Mouse (Mus musculus) kidney, postnatal 0 days (tissue): ENCODE results near the gene 4930455H04Rik. TPM values are rescaled to one million over a fixed set of nuclear protein-coding genes. Genes with fewer than 3 reads are reported as not detected.

Source experiments
- ATAC-seq: fragments of 200-750 bp; cut with Nextera tagmentation; replicated peaks from 2 replicates; pipeline ENCODE4 v1.8.0; 2017; ENCODE audit warnings: low read depth, moderate number of reproducible peaks, moderate TSS enrichment, moderate library complexity; ENCODE audit not compliant: low FRiP score
- DNase-seq: peaks from one replicate; pipeline ENCODE4 v3.0.0-alpha.2; 2016; ENCODE audit warnings: low spot score
- H3K27ac ChIP-seq: fragments of 300-500 bp; sonication (generic); 2 replicates; pipeline ENCODE4 v1.5.1; 2014; ENCODE audit warnings: mild to moderate bottlenecking
- H3K27me3 ChIP-seq: fragments of 300-500 bp; sonication (generic); 2 replicates; pipeline ENCODE4 v1.6.1; 2014; ENCODE audit warnings: low read length, mixed read lengths; ENCODE audit not compliant: insufficient read depth
- H3K36me3 ChIP-seq: fragments of 300-500 bp; sonication (generic); 2 replicates; pipeline ENCODE4 v1.6.1; 2014; ENCODE audit warnings: low read length, mixed read lengths; ENCODE audit not compliant: insufficient read depth
- H3K4me1 ChIP-seq: fragments of 300-500 bp; sonication (generic); replicated peaks from 2 replicates; pipeline ENCODE4 v1.6.1; 2014; ENCODE audit warnings: antibody characterized with exemption, low read length, mixed read lengths; ENCODE audit not compliant: insufficient read depth
- H3K4me2 ChIP-seq: fragments of 300-500 bp; sonication (generic); 2 replicates; pipeline ENCODE4 v1.6.1; 2014; ENCODE audit warnings: mild to moderate bottlenecking, low read length, moderate library complexity, mixed read lengths
- H3K4me3 ChIP-seq: fragments of 300-500 bp; sonication (generic); replicated peaks from 2 replicates; pipeline ENCODE4 v1.5.1; 2014; ENCODE audit warnings: low read depth, low read length
- H3K9ac ChIP-seq: fragments of 300-500 bp; sonication (generic); 2 replicates; pipeline ENCODE4 v1.6.1; 2014; ENCODE audit warnings: low read depth, low read length
- H3K9me3 ChIP-seq: fragments of 300-500 bp; sonication (generic); replicated peaks from 2 replicates; pipeline ENCODE4 v1.6.1; 2016; ENCODE audit warnings: low read length, inconsistent platforms, mixed read lengths
- CTCF ChIP-seq: IDR thresholded peaks from 2 replicates; pipeline ENCODE4 v1.5.1; 2016; ENCODE audit warnings: antibody characterized with exemption, low read depth, mild to moderate bottlenecking, moderate library complexity
- WGBS: fragments of 180-500 bp; shearing (Covaris S2); extraction: QIAGEN DNeasy Blood & Tissue Kit; methylation state at CpG from one replicate; pipeline ENCODE4 v1.1.7; 2014; 5-methylcytosine and 5-hydroxymethylcytosine counted together
- polyA plus RNA-seq: library from polyadenylated mRNA; unstranded; fragments of >200 nt; fragmentation: Nextera tagmentation; extraction: Ambion mirVana; gene quantifications from 2 replicates; pipeline ENCODE4 v1.2.1, GENCODE M21; 2015

4930455H04Rik gene
- polyA plus RNA-seq, 1 experiment from 2014 or later, result not detected

DNA sequence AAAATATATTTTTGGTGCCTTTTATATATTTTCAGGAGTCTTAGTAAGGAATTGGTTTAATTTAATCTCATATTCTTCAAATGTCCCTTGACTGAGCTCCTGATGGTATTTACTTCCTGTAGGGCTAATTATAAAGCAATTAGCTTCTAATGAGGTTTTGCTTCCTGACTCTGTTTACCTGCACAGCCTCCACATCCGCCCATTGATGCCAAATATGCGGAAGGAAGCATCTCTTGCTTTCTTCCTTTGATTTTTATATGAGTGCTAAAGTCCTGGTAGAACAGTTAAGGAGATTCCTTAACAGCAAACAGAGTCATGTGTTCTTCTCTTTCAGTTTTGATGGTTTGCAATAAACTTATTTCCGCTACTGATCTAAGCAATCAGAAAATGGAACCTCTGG, 52.3 kb downstream of the 4930455H04Rik start:
- no peaks in the 10 kb centered on the region for H3K4me1 ChIP-seq
- H3K4me3 ChIP-seq, result no peak overlapping the region
- no peak for TF ChIP-seq CTCF
- no peak overlapping the region for H3K27ac ChIP-seq
- no peak overlapping the region for H3K4me2 ChIP-seq
- no peaks in the 10 kb centered on the region for H3K27me3 ChIP-seq
- no peak overlapping the region for H3K9ac ChIP-seq
- H3K9me3 ChIP-seq, result no peaks in the 10 kb centered on the region
- 95% methylated on average over 3 of the region's 3 CpGs for WGBS
- H3K36me3 ChIP-seq, result no peaks in the 10 kb centered on the region
- no peak for ATAC-seq
- DNase-seq, result no peak

DNA sequence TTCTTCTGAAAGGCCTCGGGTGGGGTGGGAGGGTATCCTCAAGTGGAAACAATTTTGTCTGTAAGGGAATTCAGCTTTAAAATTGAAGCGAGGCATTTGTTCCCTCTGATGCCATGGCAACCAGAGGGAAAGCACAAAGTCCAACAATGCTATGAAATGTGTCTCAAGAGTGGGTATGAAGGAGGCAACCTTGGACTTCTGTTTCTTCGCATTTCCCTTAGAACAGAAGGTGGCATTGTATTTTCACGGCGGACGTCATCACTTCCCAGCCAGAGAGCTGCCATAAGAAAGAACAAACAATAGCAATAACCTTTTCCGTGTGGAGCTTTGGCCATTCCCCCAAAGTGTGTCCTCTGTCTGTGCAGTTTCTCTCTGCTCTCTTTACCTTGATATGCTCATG, 53.8 kb downstream of the 4930455H04Rik start:
- no peak overlapping the region for H3K9ac ChIP-seq
- TF ChIP-seq CTCF, result no peak
- no peak overlapping the region for H3K27ac ChIP-seq
- WGBS, result 70% methylated on average over 7 of the region's 7 CpGs
- H3K9me3 ChIP-seq, result no peaks in the 10 kb centered on the region
- H3K36me3 ChIP-seq, result no peaks in the 10 kb centered on the region
- no peak overlapping the region for H3K4me3 ChIP-seq
- ATAC-seq (no peak), DNase-seq (no peak)
- H3K4me2 ChIP-seq, result no peak overlapping the region
- no peaks in the 10 kb centered on the region for H3K4me1 ChIP-seq
- no peaks in the 10 kb centered on the region for H3K27me3 ChIP-seq

DNA sequence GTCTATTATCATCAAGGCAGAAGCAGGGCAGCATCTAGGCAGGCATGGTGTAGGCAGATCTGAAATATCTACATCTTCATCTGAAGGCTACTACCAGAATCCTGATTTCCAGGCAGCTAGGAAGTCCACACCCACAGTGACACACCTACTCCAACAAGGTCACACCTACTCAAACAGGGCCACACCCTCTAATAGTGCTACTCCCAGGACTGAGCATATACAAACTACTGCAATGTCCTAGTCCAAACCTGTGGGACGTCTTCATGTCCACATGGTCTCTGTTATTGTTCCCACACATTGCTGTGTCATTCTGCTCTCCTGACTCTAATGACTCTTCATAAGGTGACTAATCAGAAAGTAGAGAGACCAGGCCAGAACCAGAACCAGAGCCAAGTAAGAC, 56.0 kb downstream of the 4930455H04Rik start:
- H3K9me3 ChIP-seq, result no peaks in the 10 kb centered on the region
- WGBS, result 60% methylated on average over 1 of the region's 1 CpGs
- ATAC-seq (no peak), DNase-seq (no peak)
- no peaks in the 10 kb centered on the region for H3K27me3 ChIP-seq
- H3K4me1 ChIP-seq, result no peaks in the 10 kb centered on the region
- no peak for TF ChIP-seq CTCF
- H3K4me2 ChIP-seq, result no peak overlapping the region
- no peak overlapping the region for H3K4me3 ChIP-seq
- H3K36me3 ChIP-seq, result no peaks in the 10 kb centered on the region
- H3K27ac ChIP-seq, result no peak overlapping the region
- no peak overlapping the region for H3K9ac ChIP-seq

DNA sequence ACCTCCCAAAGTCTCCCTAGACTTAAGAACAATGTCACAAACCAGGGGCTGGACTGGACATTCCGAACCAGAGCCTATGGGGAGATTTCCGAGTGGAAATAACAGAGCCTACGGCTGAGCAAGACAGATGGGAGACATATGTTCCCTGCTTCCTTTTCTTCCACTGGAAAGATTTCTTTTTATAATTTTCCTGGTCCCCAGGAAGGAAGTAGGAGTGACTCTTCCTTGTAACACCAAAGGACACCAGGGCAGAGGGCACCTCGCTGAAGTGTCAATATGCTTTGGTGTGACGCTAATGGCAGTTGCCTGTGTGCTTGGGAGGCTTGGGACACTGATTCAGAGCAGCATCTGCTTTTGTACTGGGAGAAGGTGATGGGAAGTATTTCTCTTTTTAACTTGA, 56.5 kb downstream of the 4930455H04Rik start:
- no peaks in the 10 kb centered on the region for H3K27me3 ChIP-seq
- H3K4me2 ChIP-seq, result no peak overlapping the region
- H3K36me3 ChIP-seq, result no peaks in the 10 kb centered on the region
- ATAC-seq (no peak), DNase-seq (peak; percentile 12)
- no peaks in the 10 kb centered on the region for H3K4me1 ChIP-seq
- no peak for TF ChIP-seq CTCF
- no peaks in the 10 kb centered on the region for H3K9me3 ChIP-seq
- no peak overlapping the region for H3K27ac ChIP-seq
- H3K4me3 ChIP-seq, result no peak overlapping the region
- WGBS, result 46% methylated on average over 5 of the region's 5 CpGs
- no peak overlapping the region for H3K9ac ChIP-seq

DNA sequence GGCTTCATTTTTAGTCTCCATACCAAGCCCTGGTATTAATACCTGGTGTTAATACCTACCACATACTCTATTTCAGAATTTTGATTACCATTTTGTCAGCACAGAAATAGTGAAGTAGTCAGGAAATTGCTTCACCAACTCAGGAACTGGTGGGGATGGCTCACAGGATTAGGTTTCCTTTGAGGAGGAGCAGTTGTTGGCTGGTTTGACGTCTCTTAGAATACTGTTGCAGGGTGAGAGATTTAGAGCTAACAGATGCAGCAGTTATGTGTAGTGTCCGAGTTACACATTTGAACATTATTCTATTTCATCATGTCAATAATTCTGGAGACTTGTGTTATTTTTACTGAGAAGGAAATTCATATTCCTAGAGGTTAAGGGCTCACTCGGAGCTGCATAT, 57.4 kb downstream of the 4930455H04Rik start:
- Histone ChIP-seq H3K9ac (no peak overlapping the region), H3K9me3 (no peaks in the 10 kb centered on the region), H3K4me3 (no peak overlapping the region), H3K27ac (no peak overlapping the region), H3K4me2 (no peak overlapping the region), H3K4me1 (no peaks in the 10 kb centered on the region), H3K27me3 (no peaks in the 10 kb centered on the region), H3K36me3 (no peaks in the 10 kb centered on the region)
- no peak for TF ChIP-seq CTCF
- 49% methylated on average over 3 of the region's 3 CpGs for WGBS
- ATAC-seq (no peak), DNase-seq (no peak)

Other genes with a start within 250 kb of the 4930455H04Rik start
- 12.8 and 12.9 TPM in 2 replicates for gene Agl, start 160.1 kb upstream of the 4930455H04Rik start, polyA plus RNA-seq
- gene Frrs1, start 108.8 kb upstream of the 4930455H04Rik start, polyA plus RNA-seq, result 21.6 and 21.7 TPM in 2 replicates
- gene Palmd, start 720 bp downstream of the 4930455H04Rik start, polyA plus RNA-seq, result 2.8 and 3.3 TPM in 2 replicates